Mouse (Mus musculus) cerebellum, adult 2 months (tissue): ENCODE data around the gene Krt15. TPM values are rescaled to one million over a fixed set of nuclear protein-coding genes. Genes with fewer than 3 reads are reported as not detected.

Experiments
- DNase-seq, 2 experiments: peaks; one replicate each; pipeline ENCODE4 v3.0.0; 2021
- H3K27ac ChIP-seq: fragments of 200-500 bp; 2 replicates; pipeline ENCODE4 v1.5.1; 2012; ENCODE audit warnings: low read length, control low read depth, inconsistent platforms; ENCODE audit not compliant: insufficient read depth
- H3K27me3 ChIP-seq: fragments of 200-500 bp; 2 replicates; pipeline ENCODE4 v1.6.1; 2012; ENCODE audit warnings: inconsistent platforms, mild to moderate bottlenecking, low read length, moderate library complexity; ENCODE audit not compliant: control insufficient read depth, insufficient read depth
- H3K4me1 ChIP-seq: fragments of 200-500 bp; 2 replicates; pipeline ENCODE4 v1.6.1; 2011; ENCODE audit warnings: low read length; ENCODE audit not compliant: control insufficient read depth, insufficient read depth
- H3K4me3 ChIP-seq: fragments of 200-500 bp; replicated peaks from 2 replicates; pipeline ENCODE3; 2011; ENCODE audit warnings: mild to moderate bottlenecking, low read depth, low read length, control low read depth; ENCODE audit not compliant: insufficient read depth
- CTCF ChIP-seq: fragments of 200-500 bp; IDR thresholded peaks from 2 replicates; pipeline ENCODE4 v1.5.1; 2011; ENCODE audit warnings: low read depth, mild to moderate bottlenecking, control low read depth, low read length, moderate library complexity, borderline replicate concordance; ENCODE audit not compliant: insufficient read depth
- POLR2A ChIP-seq: fragments of 200-500 bp; IDR thresholded peaks from 2 replicates; pipeline ENCODE4 v1.6.1; 2011; ENCODE audit warnings: low read length, control low read depth, borderline replicate concordance; ENCODE audit not compliant: insufficient read depth
- WGBS: fragments of 180-500 bp; shearing (Covaris S2); methylation state at CpG from one replicate; pipeline ENCODE4 v1.1.7; 2018; 5-methylcytosine and 5-hydroxymethylcytosine counted together
- polyA plus RNA-seq: library from polyadenylated mRNA; depleted of rRNA; stranded (reverse); fragments of >200 nt; gene quantifications from 2 replicates; pipeline ENCODE4 v1.2.3, GENCODE M21; 2012; rRNA removed

Krt15 gene
- polyA plus RNA-seq, 1 experiment: 0.08 TPM

GRCm38 (mm10) chr11:100105576-100106122, 30.1 kb downstream of the Krt15 start, which contains the start of gene Krt36:
TSS of gene Krt36 (minus strand) at chr11:100105626.
- WGBS: 84% methylated on average over 6 of the region's 6 CpGs

GRCm38 (mm10) chr11:100102693-100103429, 32.9 kb downstream of the Krt15 start:
- no peak for DNase-seq
- no peak overlapping the region for H3K4me3 ChIP-seq
- H3K27ac ChIP-seq: no peak overlapping the region
- no peaks in the 10 kb centered on the region for H3K27me3 ChIP-seq
- WGBS: 62% methylated on average over 15 of the region's 15 CpGs
- no peak for TF ChIP-seq CTCF
- no peak for TF ChIP-seq POLR2A
- no peaks in the 10 kb centered on the region for H3K4me1 ChIP-seq

More at GRCm38 (mm10) chr11:100105576-100106122, 30.1 kb downstream of the Krt15 start, which contains the start of gene Krt36:
- no peaks in the 10 kb centered on the region for H3K4me1 ChIP-seq
- no peak for TF ChIP-seq CTCF
- TF ChIP-seq POLR2A: no peak
- H3K27me3 ChIP-seq: no peaks in the 10 kb centered on the region
- H3K4me3 ChIP-seq: no peak within 1 kb of the TSS
- no peak for DNase-seq
- no peak within 1 kb of the TSS for H3K27ac ChIP-seq

GRCm38 (mm10) chr11:100100391-100100790, 35.3 kb downstream of the Krt15 start:
- 20% methylated on average over 4 of the region's 4 CpGs for WGBS
- Histone ChIP-seq H3K4me1 (no peaks in the 10 kb centered on the region), H3K27me3 (no peaks in the 10 kb centered on the region), H3K27ac (no peak overlapping the region), H3K4me3 (no peak overlapping the region)
- TF ChIP-seq POLR2A (no peak), CTCF (no peak)
- no peak for DNase-seq

- Histone ChIP-seq H3K27ac (no peak overlapping the region), H3K4me3 (no peak overlapping the region), H3K27me3 (no peaks in the 10 kb centered on the region), H3K4me1 (no peaks in the 10 kb centered on the region)
- 71% methylated on average over 9 of the region's 9 CpGs for WGBS
- DNase-seq: no peak
- TF ChIP-seq POLR2A: no peak
- no peak for TF ChIP-seq CTCF
Observed at GRCm38 (mm10) chr11:100097819-100098218, 37.9 kb downstream of the Krt15 start.

GRCm38 (mm10) chr11:100096141-100096540, 39.6 kb downstream of the Krt15 start, which contains the start of gene Krt35:
TSS of gene Krt35 (minus strand) at chr11:100096241.
- 89% methylated on average over 9 of the region's 9 CpGs for WGBS
- no peak for DNase-seq
- H3K27me3 ChIP-seq: no peaks in the 10 kb centered on the region
- H3K27ac ChIP-seq: no peak within 1 kb of the TSS
- no peaks in the 10 kb centered on the region for H3K4me1 ChIP-seq
- no peak for TF ChIP-seq CTCF
- no peak for TF ChIP-seq POLR2A
- no peak within 1 kb of the TSS for H3K4me3 ChIP-seq

GRCm38 (mm10) chr11:100088378-100089025, 47.2 kb downstream of the Krt15 start:
- DNase-seq: no peak
- TF ChIP-seq CTCF (no peak), POLR2A (no peak)
- Histone ChIP-seq H3K4me3 (no peak overlapping the region), H3K27me3 (no peaks in the 10 kb centered on the region), H3K4me1 (no peaks in the 10 kb centered on the region), H3K27ac (no peak overlapping the region)
- 74% methylated on average over 7 of the region's 7 CpGs for WGBS

- Histone ChIP-seq H3K4me1 (no peaks in the 10 kb centered on the region), H3K4me3 (no peak within 1 kb of the TSS), H3K27ac (no peak within 1 kb of the TSS), H3K27me3 (no peaks in the 10 kb centered on the region)
- TF ChIP-seq CTCF (no peak), POLR2A (no peak)
- DNase-seq: no peak
- WGBS: 46% methylated on average over 10 of the region's 10 CpGs
Observed at GRCm38 (mm10) chr11:100087861-100088260, 47.9 kb downstream of the Krt15 start, which contains the start of gene Krt32. TSS of gene Krt32 (minus strand) at chr11:100088226.

Other genes starting within 250 kb of the Krt15 start
- gene Krtap31-1, start 228.0 kb downstream of the Krt15 start, polyA plus RNA-seq: not detected in 2 replicates
- gene Gm11565, start 221.2 kb downstream of the Krt15 start, polyA plus RNA-seq: not detected in 2 replicates
- gene Krtap31-2, start 199.6 kb downstream of the Krt15 start, polyA plus RNA-seq: not detected in 2 replicates
- not detected in 2 replicates for gene Krtap9-5, start 187.5 kb downstream of the Krt15 start, polyA plus RNA-seq
- not detected in 2 replicates for gene Krtap29-1, start 156.9 kb downstream of the Krt15 start, polyA plus RNA-seq
- not detected in 2 replicates for gene Krtap16-1, start 149.3 kb downstream of the Krt15 start, polyA plus RNA-seq
- gene Krtap17-1, start 141.9 kb downstream of the Krt15 start, polyA plus RNA-seq: 0.30 and 0.80 TPM in 2 replicates
- not detected in 2 replicates for gene Krt33a, start 119.7 kb downstream of the Krt15 start, polyA plus RNA-seq
- not detected in 2 replicates for gene Krt33b, start 106.1 kb downstream of the Krt15 start, polyA plus RNA-seq
- gene Krt34, start 94.4 kb downstream of the Krt15 start, polyA plus RNA-seq: not detected in 2 replicates
- gene Krt31, start 85.4 kb downstream of the Krt15 start, polyA plus RNA-seq: not detected in 2 replicates
- gene Krt32, start 47.7 kb downstream of the Krt15 start, polyA plus RNA-seq: not detected in 2 replicates
- gene Krt35, start 39.7 kb downstream of the Krt15 start, polyA plus RNA-seq: not detected in 2 replicates
- not detected in 2 replicates for gene Krt36, start 30.3 kb downstream of the Krt15 start, polyA plus RNA-seq
- not detected in 2 replicates for gene Krt13, start 14.4 kb downstream of the Krt15 start, polyA plus RNA-seq
- gene Krt19, start 12.7 kb upstream of the Krt15 start, polyA plus RNA-seq: 0.36 and 0.51 TPM in 2 replicates
- 0.62 and 1.5 TPM in 2 replicates for gene Krt9, start 57.3 kb upstream of the Krt15 start, polyA plus RNA-seq
- gene Krt14, start 71.6 kb upstream of the Krt15 start, polyA plus RNA-seq: 0.11 and 0.13 TPM in 2 replicates
- gene Krt16, start 113.0 kb upstream of the Krt15 start, polyA plus RNA-seq: not detected in 2 replicates
- 0.11 and 0.16 TPM in 2 replicates for gene Krt17, start 125.1 kb upstream of the Krt15 start, polyA plus RNA-seq
- not detected in 2 replicates for gene Krt42, start 133.9 kb upstream of the Krt15 start, polyA plus RNA-seq
- gene Eif1, start 184.0 kb upstream of the Krt15 start, polyA plus RNA-seq: 430 and 502 TPM in 2 replicates
- not detected in 2 replicates for gene Gast, start 198.5 kb upstream of the Krt15 start, polyA plus RNA-seq
- 105 and 107 TPM in 2 replicates for gene Hap1, start 220.2 kb upstream of the Krt15 start, polyA plus RNA-seq